Mouse (Mus musculus): Measurements from ENCODE around the gene Mfrp. TPM values are rescaled to one million over a fixed set of nuclear protein-coding genes. Genes with fewer than 3 reads are reported as not detected.

Mfrp gene
- total and polyA plus RNA-seq, 2 experiments from 2014 or later: 0.13 to 0.67 TPM

GRCm38 (mm10) chr9:44105781-44106180, 4.3 kb downstream of the Mfrp start:
- Histone ChIP-seq H3K4me3 (ENCODE audit: low read depth, low read length) (no peak overlapping the region), H3K4me2 (ENCODE audit: low read depth) (no peak overlapping the region), H3K9ac (no peak overlapping the region), H3K4me1 (ENCODE audit: insufficient read depth) (peaks cover 34% of the 10 kb centered on the region; the same call in 1 of the 2 replicates), H3K27me3 (ENCODE audit: insufficient read depth, low read length) (no peaks in the 10 kb centered on the region), H3K36me3 (ENCODE audit: insufficient read depth) (no peaks in the 10 kb centered on the region), H3K9me3 (ENCODE audit: low read length) (no peaks in the 10 kb centered on the region), H3K27ac (ENCODE audit: low read depth, low read length) (no peak overlapping the region)
- ATAC-seq (no peak), DNase-seq (no peak)
- no peak for TF ChIP-seq CTCF (IDR thresholded peaks at IDR 0.05; ENCODE audit: low read depth)
- 90% methylated on average over 10 of the region's 10 CpGs for WGBS

DNA sequence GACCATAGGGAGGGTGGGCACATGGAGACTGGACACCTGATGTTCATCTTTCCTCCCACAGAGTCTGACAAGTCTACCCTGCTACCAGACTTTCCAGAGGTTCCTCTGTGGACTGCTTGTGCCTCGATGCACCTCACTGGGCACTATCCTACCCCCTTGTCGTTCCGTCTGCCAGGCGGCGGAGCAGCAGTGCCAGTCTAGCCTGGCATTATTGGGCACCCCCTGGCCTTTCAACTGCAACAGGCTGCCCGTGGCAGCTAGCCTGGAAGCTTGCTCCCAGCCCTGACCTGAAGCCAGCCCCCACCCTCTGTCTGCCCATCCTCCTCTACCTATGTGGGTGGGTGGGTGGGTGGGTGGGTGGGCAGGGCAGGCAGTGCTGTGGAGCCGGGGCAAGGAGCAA, 4.7 kb downstream of the Mfrp start:
- no peak overlapping the region for H3K9ac ChIP-seq
- H3K4me1 ChIP-seq (ENCODE audit: insufficient read depth): peaks cover 34% of the 10 kb centered on the region; the same call in 1 of the 2 replicates
- H3K36me3 ChIP-seq (ENCODE audit: insufficient read depth): no peaks in the 10 kb centered on the region
- DNase-seq: no peak
- no peaks in the 10 kb centered on the region for H3K27me3 ChIP-seq (ENCODE audit: insufficient read depth, low read length)
- no peak for ATAC-seq
- no peak overlapping the region for H3K4me3 ChIP-seq (ENCODE audit: low read depth, low read length)
- no peak overlapping the region for H3K4me2 ChIP-seq (ENCODE audit: low read depth)
- TF ChIP-seq CTCF (IDR thresholded peaks at IDR 0.05; ENCODE audit: low read depth): no peak
- 76% methylated on average over 7 of the region's 7 CpGs for WGBS
- H3K27ac ChIP-seq (ENCODE audit: low read depth, low read length): no peak overlapping the region
- H3K9me3 ChIP-seq (ENCODE audit: low read length): no peaks in the 10 kb centered on the region

- H3K27me3 ChIP-seq (ENCODE audit: insufficient read depth, low read length): no peaks in the 10 kb centered on the region
- peak overlapping the region; percentile 69 for H3K27ac ChIP-seq (ENCODE audit: low read depth, low read length)
- H3K4me2 ChIP-seq (ENCODE audit: low read depth): peak overlapping the region; percentile 37; the same call in 1 of the 2 replicates
- WGBS: 66% methylated on average over 4 of the region's 4 CpGs
- DNase-seq: no peak
- TF ChIP-seq CTCF (IDR thresholded peaks at IDR 0.05; ENCODE audit: low read depth): no peak
- ATAC-seq: no peak
- H3K4me3 ChIP-seq (ENCODE audit: low read depth, low read length): no peak overlapping the region
- H3K4me1 ChIP-seq (ENCODE audit: insufficient read depth): peaks cover 34% of the 10 kb centered on the region; the same call in 1 of the 2 replicates
- H3K9me3 ChIP-seq (ENCODE audit: low read length): no peaks in the 10 kb centered on the region
- no peaks in the 10 kb centered on the region for H3K36me3 ChIP-seq (ENCODE audit: insufficient read depth)
- H3K9ac ChIP-seq: no peak overlapping the region
Observed at GRCm38 (mm10) chr9:44106596-44106995, 5.1 kb downstream of the Mfrp start.

DNA sequence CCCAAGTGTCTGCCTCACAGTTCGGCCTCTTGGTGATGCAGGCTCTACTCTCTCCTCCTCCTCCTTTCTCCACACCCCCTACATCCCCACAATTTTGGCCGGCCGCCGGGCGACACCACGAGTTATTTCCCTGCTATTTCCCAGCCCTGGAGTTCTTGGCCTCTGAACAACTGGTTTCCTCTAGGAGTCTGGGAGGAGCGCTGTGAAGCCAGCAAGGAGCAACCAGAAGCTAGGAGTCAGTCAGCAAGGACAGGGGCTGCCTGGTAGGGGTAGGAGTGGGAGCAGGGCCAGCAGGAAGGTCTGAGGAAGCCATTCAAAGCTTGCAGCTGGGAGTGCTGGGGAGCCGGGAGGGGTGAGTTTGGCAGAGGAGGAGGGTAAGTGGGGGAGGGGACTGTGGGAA, 5.6 kb downstream of the Mfrp start, which contains the start of gene C1qtnf5:
TSS of gene C1qtnf5 (plus strand) at position 136 of the 400 bp plus-strand sequence.
- H3K9ac ChIP-seq: peak within 1 kb of the TSS; percentile 31; the same call in 1 of the 2 replicates
- WGBS: 17% methylated on average over 8 of the region's 8 CpGs
- H3K4me3 ChIP-seq (ENCODE audit: low read depth, low read length): no peak within 1 kb of the TSS
- H3K4me2 ChIP-seq (ENCODE audit: low read depth): peak within 1 kb of the TSS; percentile 37
- no peak for TF ChIP-seq CTCF (IDR thresholded peaks at IDR 0.05; ENCODE audit: low read depth)
- H3K36me3 ChIP-seq (ENCODE audit: insufficient read depth): no peaks in the 10 kb centered on the region
- H3K9me3 ChIP-seq (ENCODE audit: low read length): no peaks in the 10 kb centered on the region
- no peaks in the 10 kb centered on the region for H3K27me3 ChIP-seq (ENCODE audit: insufficient read depth, low read length)
- ATAC-seq: peak; percentile 86
- DNase-seq: peak; percentile 75
- H3K27ac ChIP-seq (ENCODE audit: low read depth, low read length): peak within 1 kb of the TSS; percentile 69
- H3K4me1 ChIP-seq (ENCODE audit: insufficient read depth): peaks cover 34% of the 10 kb centered on the region; the same call in 1 of the 2 replicates

DNA sequence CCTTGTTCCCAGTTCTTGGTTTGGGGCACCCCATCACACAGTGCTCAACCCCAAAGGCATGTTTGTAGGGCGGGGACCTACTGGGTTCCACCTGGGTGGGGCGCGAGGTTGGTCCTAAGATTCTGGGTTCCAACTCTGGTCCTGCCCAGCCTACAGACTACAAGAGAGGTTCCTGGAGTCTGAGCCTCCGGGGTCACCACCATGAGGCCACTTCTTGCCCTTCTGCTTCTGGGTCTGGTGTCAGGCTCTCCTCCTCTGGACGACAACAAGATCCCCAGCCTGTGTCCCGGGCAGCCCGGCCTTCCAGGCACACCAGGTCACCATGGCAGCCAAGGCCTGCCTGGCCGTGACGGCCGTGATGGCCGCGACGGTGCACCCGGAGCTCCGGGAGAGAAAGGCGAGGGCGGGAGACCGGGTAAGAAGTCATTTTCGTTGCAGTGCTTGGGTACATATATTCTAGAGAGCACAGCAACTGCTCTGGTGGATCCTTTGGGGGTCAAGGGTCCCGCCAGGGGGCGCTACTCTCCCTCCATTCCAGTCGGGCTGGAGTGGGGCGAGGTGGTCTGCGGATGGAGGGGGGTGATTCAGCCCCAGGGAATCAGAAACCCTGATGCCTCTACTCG, 6.1 kb downstream of the Mfrp start:
- 34% methylated on average over 25 of the region's 25 CpGs for WGBS
- DNase-seq (no peak), ATAC-seq (peak; percentile 45)
- peak; percentile 51 for TF ChIP-seq CTCF (IDR thresholded peaks at IDR 0.05; ENCODE audit: low read depth)
- Histone ChIP-seq H3K9me3 (ENCODE audit: low read length) (no peaks in the 10 kb centered on the region), H3K4me2 (ENCODE audit: low read depth) (peak overlapping the region; percentile 37), H3K36me3 (ENCODE audit: insufficient read depth) (no peaks in the 10 kb centered on the region), H3K4me3 (ENCODE audit: low read depth, low read length) (no peak overlapping the region), H3K9ac (peak overlapping the region; percentile 31; the same call in 1 of the 2 replicates), H3K4me1 (ENCODE audit: insufficient read depth) (peaks cover 34% of the 10 kb centered on the region; the same call in 1 of the 2 replicates), H3K27ac (ENCODE audit: low read depth, low read length) (peak overlapping the region; percentile 69), H3K27me3 (ENCODE audit: insufficient read depth, low read length) (no peaks in the 10 kb centered on the region)

- Histone ChIP-seq H3K4me1 (ENCODE audit: insufficient read depth) (peaks cover 34% of the 10 kb centered on the region; the same call in 1 of the 2 replicates), H3K27me3 (ENCODE audit: insufficient read depth, low read length) (no peaks in the 10 kb centered on the region), H3K9me3 (ENCODE audit: low read length) (no peaks in the 10 kb centered on the region), H3K36me3 (ENCODE audit: insufficient read depth) (no peaks in the 10 kb centered on the region), H3K4me3 (ENCODE audit: low read depth, low read length) (no peak overlapping the region), H3K4me2 (ENCODE audit: low read depth) (peak overlapping the region; percentile 37), H3K9ac (peak overlapping the region; percentile 31; the same call in 1 of the 2 replicates), H3K27ac (ENCODE audit: low read depth, low read length) (no peak overlapping the region)
- no peak for TF ChIP-seq CTCF (IDR thresholded peaks at IDR 0.05; ENCODE audit: low read depth)
- ATAC-seq (no peak), DNase-seq (no peak)
- WGBS: 73% methylated on average over 31 of the region's 31 CpGs
Observed at GRCm38 (mm10) chr9:44108269-44109055, 6.9 kb downstream of the Mfrp start.

Data from forebrain, postnatal 0 days (tissue).